Mouse (Mus musculus) liver, embryonic 12.5 days (tissue): ENCODE data around the gene Zfp553. TPM values are rescaled to one million over a fixed set of nuclear protein-coding genes. Genes with fewer than 3 reads are reported as not detected.
A peak's percentile ranks its signal among the peaks of the same experiment; 100 is the strongest.
"Not testable (repeated sequence)": the region's sequence is repeated elsewhere in the genome, so short reads cannot be mapped to it uniquely, and the experiment has no call there.

Source experiments
- ATAC-seq: fragments of 200-750 bp; cut with Nextera tagmentation; 2 replicates; pipeline ENCODE4 v1.8.0; 2017; ENCODE audit warnings: moderate number of reproducible peaks, mild to moderate bottlenecking, moderate library complexity
- H3K27ac ChIP-seq: fragments of 300-500 bp; sonication (generic); 2 replicates; pipeline ENCODE4 v1.5.1; 2016; ENCODE audit warnings: mild to moderate bottlenecking
- H3K27me3 ChIP-seq: fragments of 300-500 bp; sonication (generic); replicated peaks from 2 replicates; pipeline ENCODE4 v1.6.1; 2016; ENCODE audit warnings: mild to moderate bottlenecking, moderate library complexity
- H3K36me3 ChIP-seq: fragments of 300-500 bp; sonication (generic); 2 replicates; pipeline ENCODE4 v1.6.1; 2016; ENCODE audit warnings: mild to moderate bottlenecking, moderate library complexity
- H3K4me1 ChIP-seq: fragments of 300-500 bp; sonication (generic); 2 replicates; pipeline ENCODE4 v1.6.1; 2016
- H3K4me2 ChIP-seq: fragments of 300-500 bp; sonication (generic); 2 replicates; pipeline ENCODE4 v1.6.1; 2016; ENCODE audit warnings: mild to moderate bottlenecking, moderate library complexity
- H3K4me3 ChIP-seq: fragments of 300-500 bp; sonication (generic); 2 replicates; pipeline ENCODE4 v1.5.1; 2016; ENCODE audit warnings: mild to moderate bottlenecking, moderate library complexity
- H3K9ac ChIP-seq: fragments of 300-500 bp; sonication (generic); 2 replicates; pipeline ENCODE4 v1.6.1; 2016; ENCODE audit warnings: mild to moderate bottlenecking, moderate library complexity
- H3K9me3 ChIP-seq: fragments of 300-500 bp; sonication (generic); replicated peaks from 2 replicates; pipeline ENCODE4 v1.6.1; 2016; ENCODE audit warnings: mild to moderate bottlenecking, moderate library complexity
- WGBS: fragments of 180-500 bp; shearing (Covaris S2); methylation state at CpG from one replicate; pipeline ENCODE4 v1.1.7; 2016; ENCODE audit not compliant: insufficient replicate concordance; 5-methylcytosine and 5-hydroxymethylcytosine counted together
- polyA plus RNA-seq: library from polyadenylated mRNA; unstranded; fragments of >200 nt; fragmentation: Nextera tagmentation; extraction: Ambion mirVana; gene quantifications from 2 replicates; pipeline ENCODE4 v1.2.1, GENCODE M21; 2016

Gene Zfp553
- polyA plus RNA-seq, 1 experiment from 2014 or later: 13.7 TPM

GRCm38 (mm10) chr7:127244658-127245510 lies 12.0 kb downstream of the Zfp553 start:
- Histone ChIP-seq H3K4me1 (peaks cover 39% of the 10 kb centered on the region), H3K4me3 (peak overlapping the region; percentile 82)
- no peak; the same call in 1 of the 2 replicates for ATAC-seq

GRCm38 (mm10) chr7:127250511-127250910 lies 17.6 kb downstream of the Zfp553 start:
- not testable (repeated sequence) for H3K27ac ChIP-seq, H3K27me3 ChIP-seq, H3K4me2 ChIP-seq, ATAC-seq, H3K4me3 ChIP-seq, H3K9ac ChIP-seq, H3K9me3 ChIP-seq
- 81% methylated on average over 8 of the region's 8 CpGs for WGBS
- H3K36me3 ChIP-seq: peaks cover 43% of the 10 kb centered on the region
- peaks cover 44% of the 10 kb centered on the region for H3K4me1 ChIP-seq

More at GRCm38 (mm10) chr7:127244658-127245510, 12.0 kb downstream of the Zfp553 start:
- peak overlapping the region; percentile 97 for H3K4me2 ChIP-seq
- H3K27ac ChIP-seq: peak overlapping the region; percentile 91
- no peaks in the 10 kb centered on the region for H3K9me3 ChIP-seq
- peak overlapping the region; percentile 93 for H3K9ac ChIP-seq
- 12% methylated on average over 30 of the region's 33 CpGs for WGBS
- H3K36me3 ChIP-seq: peaks cover 40% of the 10 kb centered on the region
- no peaks in the 10 kb centered on the region for H3K27me3 ChIP-seq

DNA sequence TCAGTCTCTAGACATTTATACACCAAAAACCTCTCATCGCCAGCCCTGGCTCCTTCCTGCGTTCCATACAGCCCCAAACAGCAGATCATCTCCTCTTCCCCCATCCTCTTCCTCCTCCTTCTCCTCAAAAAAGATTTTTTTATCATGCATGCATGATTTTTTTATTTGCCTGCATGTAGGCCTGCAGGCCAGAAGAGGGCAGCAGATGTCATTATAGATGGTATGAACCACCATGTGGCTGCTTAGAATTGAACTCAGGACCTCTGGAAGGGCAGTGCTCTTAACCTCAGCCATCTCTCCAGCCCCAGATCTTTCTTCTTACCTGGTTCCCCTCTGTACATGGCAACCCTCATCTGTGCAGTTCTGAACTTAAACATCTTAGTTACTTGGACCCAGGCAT lies 19.6 kb downstream of the Zfp553 start:
- Histone ChIP-seq H3K4me1 (peaks cover 40% of the 10 kb centered on the region), H3K4me2 (no peak overlapping the region), H3K9me3 (no peaks in the 10 kb centered on the region), H3K36me3 (peaks cover 39% of the 10 kb centered on the region), H3K27me3 (no peaks in the 10 kb centered on the region), H3K9ac (no peak overlapping the region), H3K27ac (0 out of 2 replicates have a peak overlapping the region, but pooled peaks have one; percentile 93), H3K4me3 (no peak overlapping the region)
- 60% methylated on average over 2 of the region's 2 CpGs for WGBS
- ATAC-seq: no peak

DNA sequence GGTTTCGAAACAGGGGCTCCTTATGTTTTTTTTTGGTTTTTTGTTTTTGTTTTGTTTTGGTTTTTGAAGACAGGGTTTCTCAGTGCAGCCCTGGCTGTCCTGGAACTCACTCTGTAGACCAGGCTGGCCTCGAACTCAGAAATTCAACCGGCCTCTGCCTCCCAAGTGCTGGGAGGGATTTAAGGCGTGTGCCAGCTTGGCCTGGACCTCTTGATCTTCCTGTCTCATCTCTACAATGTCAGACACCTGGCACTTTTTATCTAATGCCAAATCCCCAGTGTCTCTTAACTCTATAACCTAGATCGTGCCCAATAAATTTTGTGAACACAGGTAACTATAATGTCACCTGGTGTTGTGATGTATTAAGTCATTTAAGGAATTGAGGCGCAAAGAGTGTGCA lies 20.5 kb downstream of the Zfp553 start:
- H3K4me1 ChIP-seq: peaks cover 44% of the 10 kb centered on the region
- H3K9me3 ChIP-seq: no peaks in the 10 kb centered on the region
- no peaks in the 10 kb centered on the region for H3K27me3 ChIP-seq
- ATAC-seq: no peak
- WGBS: 73% methylated on average over 6 of the region's 6 CpGs
- peak overlapping the region; percentile 93 for H3K27ac ChIP-seq
- peaks cover 38% of the 10 kb centered on the region for H3K36me3 ChIP-seq
- H3K4me2 ChIP-seq: peak overlapping the region; percentile 84
- peak overlapping the region; percentile 79 for H3K9ac ChIP-seq
- peak overlapping the region; percentile 68 for H3K4me3 ChIP-seq

DNA sequence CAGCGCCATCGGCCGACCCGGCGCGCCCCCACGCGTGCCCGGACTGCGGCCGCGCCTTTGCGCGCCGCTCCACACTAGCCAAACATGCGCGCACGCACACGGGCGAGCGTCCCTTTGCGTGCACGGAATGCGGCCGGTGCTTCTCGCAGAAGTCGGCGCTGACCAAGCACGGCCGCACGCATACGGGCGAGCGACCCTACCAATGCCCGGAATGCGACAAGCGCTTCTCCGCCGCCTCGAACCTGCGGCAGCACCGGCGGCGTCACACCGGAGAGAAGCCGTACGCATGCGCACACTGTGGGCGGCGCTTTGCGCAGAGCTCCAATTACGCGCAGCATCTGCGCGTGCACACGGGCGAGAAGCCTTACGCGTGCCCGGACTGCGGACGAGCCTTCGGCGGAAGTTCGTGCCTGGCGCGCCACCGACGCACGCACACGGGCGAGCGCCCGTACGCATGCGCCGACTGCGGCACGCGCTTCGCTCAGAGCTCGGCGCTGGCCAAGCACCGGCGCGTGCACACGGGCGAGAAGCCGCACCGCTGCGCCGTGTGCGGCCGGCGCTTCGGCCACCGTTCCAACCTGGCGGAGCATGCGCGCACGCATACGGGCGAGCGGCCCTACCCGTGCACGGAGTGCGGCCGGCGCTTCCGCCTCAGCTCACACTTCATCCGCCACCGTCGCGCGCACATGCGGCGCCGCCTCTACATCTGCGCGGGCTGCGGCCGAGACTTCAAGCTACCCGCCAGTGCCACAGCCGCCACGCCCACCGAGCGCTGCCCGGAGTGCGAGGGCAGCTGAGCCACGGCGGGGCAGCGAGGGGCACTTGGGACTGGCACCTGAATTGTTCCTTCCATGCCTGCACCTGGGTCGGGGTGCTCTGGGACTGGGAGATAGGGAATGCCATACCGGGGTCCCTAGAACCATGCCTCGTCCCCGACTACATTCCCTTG lies 21.2 kb downstream of the Zfp553 start:
- peak; percentile 89 for ATAC-seq
- peaks cover 52% of the 10 kb centered on the region for H3K4me1 ChIP-seq
- peaks cover 32% of the 10 kb centered on the region for H3K36me3 ChIP-seq
- peak overlapping the region; percentile 79 for H3K9ac ChIP-seq
- no peaks in the 10 kb centered on the region for H3K9me3 ChIP-seq
- peak overlapping the region; percentile 93 for H3K27ac ChIP-seq
- no peaks in the 10 kb centered on the region for H3K27me3 ChIP-seq
- WGBS: under 1% methylated on average over 131 of the region's 136 CpGs
- H3K4me2 ChIP-seq: peak overlapping the region; percentile 84
- peak overlapping the region; percentile 68 for H3K4me3 ChIP-seq

- H3K4me2 ChIP-seq: peak overlapping the region; percentile 84
- 12% methylated on average over 4 of the region's 4 CpGs for WGBS
- no peaks in the 10 kb centered on the region for H3K9me3 ChIP-seq
- peaks cover 23% of the 10 kb centered on the region for H3K36me3 ChIP-seq
- H3K4me3 ChIP-seq: peak overlapping the region; percentile 68
- peaks cover 61% of the 10 kb centered on the region for H3K4me1 ChIP-seq
- H3K27ac ChIP-seq: peak overlapping the region; percentile 93
- ATAC-seq: no peak
- H3K9ac ChIP-seq: peak overlapping the region; percentile 79
- no peaks in the 10 kb centered on the region for H3K27me3 ChIP-seq
These were observed 22.1 kb downstream of the Zfp553 start for GRCm38 (mm10) chr7:127255008-127255407.

DNA sequence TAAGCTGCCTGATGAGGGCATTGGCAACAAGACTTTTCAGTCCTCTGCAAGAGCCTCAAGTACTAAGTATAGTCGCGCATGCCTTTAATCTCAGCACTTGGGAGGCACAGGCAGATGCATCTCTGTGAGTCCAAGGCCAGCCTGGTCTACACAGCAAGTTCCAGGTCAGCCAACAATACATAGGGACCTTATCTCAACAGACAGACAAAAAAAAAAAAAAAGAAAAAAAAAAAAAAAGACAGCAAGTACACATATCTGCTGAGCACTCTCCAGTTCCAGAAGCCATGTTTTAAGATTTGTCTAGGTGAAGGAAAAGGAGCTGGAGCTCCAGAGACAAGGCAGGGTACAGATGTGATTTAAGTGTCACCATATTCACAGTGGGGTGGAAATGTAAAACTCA lies 23.1 kb downstream of the Zfp553 start:
- H3K27ac ChIP-seq: 0 out of 2 replicates have a peak overlapping the region, but pooled peaks have one; percentile 16
- no peaks in the 10 kb centered on the region for H3K9me3 ChIP-seq
- no peaks in the 10 kb centered on the region for H3K27me3 ChIP-seq
- no peak overlapping the region for H3K4me2 ChIP-seq
- ATAC-seq: no peak
- 58% methylated on average over 2 of the region's 2 CpGs for WGBS
- H3K4me1 ChIP-seq: peaks cover 65% of the 10 kb centered on the region
- H3K4me3 ChIP-seq: no peak overlapping the region
- no peak overlapping the region; the same call in none of the 2 replicates for H3K9ac ChIP-seq
- H3K36me3 ChIP-seq: peaks cover 21% of the 10 kb centered on the region

GRCm38 (mm10) chr7:127256518-127256917 lies 23.7 kb downstream of the Zfp553 start:
- Histone ChIP-seq H3K4me3 (no peak overlapping the region), H3K36me3 (peaks cover 21% of the 10 kb centered on the region), H3K27me3 (no peaks in the 10 kb centered on the region), H3K9ac (no peak overlapping the region; the same call in 1 of the 2 replicates), H3K4me1 (peaks cover 70% of the 10 kb centered on the region), H3K27ac (peak overlapping the region; percentile 16; the same call in 1 of the 2 replicates), H3K9me3 (no peaks in the 10 kb centered on the region), H3K4me2 (no peak overlapping the region)
- WGBS: 85% methylated on average over 5 of the region's 5 CpGs
- ATAC-seq: no peak

- peak overlapping the region; percentile 78 for H3K4me3 ChIP-seq
- peaks cover 77% of the 10 kb centered on the region for H3K4me1 ChIP-seq
- H3K27me3 ChIP-seq: peaks cover under 1% of the 10 kb centered on the region; the same call in 1 of the 2 replicates
- ATAC-seq: no peak
- peaks cover 21% of the 10 kb centered on the region for H3K36me3 ChIP-seq
- WGBS: 61% methylated on average over 8 of the region's 8 CpGs
- peak overlapping the region; percentile 77 for H3K9ac ChIP-seq
- peak overlapping the region; percentile 68 for H3K27ac ChIP-seq
- H3K4me2 ChIP-seq: peak overlapping the region; percentile 91
- 0 out of 2 replicates have a peak, but pooled peaks cover 3% of the 10 kb centered on the region for H3K9me3 ChIP-seq
These were observed 26.5 kb downstream of the Zfp553 start for GRCm38 (mm10) chr7:127259186-127259905.

- ATAC-seq: peak; percentile 95
- Histone ChIP-seq H3K4me2 (peak within 1 kb of the TSS; percentile 91), H3K9me3 (0 out of 2 replicates have a peak, but pooled peaks cover 3% of the 10 kb centered on the region), H3K36me3 (peaks cover 21% of the 10 kb centered on the region), H3K27ac (peak within 1 kb of the TSS; percentile 64), H3K9ac (peak within 1 kb of the TSS; percentile 77), H3K4me3 (peak within 1 kb of the TSS; percentile 78), H3K4me1 (peaks cover 65% of the 10 kb centered on the region), H3K27me3 (peaks cover 7% of the 10 kb centered on the region; the same call in 1 of the 2 replicates)
- under 1% methylated on average over 50 of the region's 50 CpGs for WGBS
These were observed 27.6 kb downstream of the Zfp553 start, which contains the start of gene Dctpp1 for GRCm38 (mm10) chr7:127260309-127261111. TSS of gene Dctpp1 (minus strand) at chr7:127260709.
